Mouse (Mus musculus) spleen, postnatal 10 days (tissue): ENCODE measurements around the gene Vti1a.

ENCODE experiments used
- DNase-seq, 2 experiments: peaks; one replicate each; pipeline ENCODE4 v3.0.0; 2021 to 2022; ENCODE audit warnings: low spot score in 2 of 2

Gene Vti1a

DNA sequence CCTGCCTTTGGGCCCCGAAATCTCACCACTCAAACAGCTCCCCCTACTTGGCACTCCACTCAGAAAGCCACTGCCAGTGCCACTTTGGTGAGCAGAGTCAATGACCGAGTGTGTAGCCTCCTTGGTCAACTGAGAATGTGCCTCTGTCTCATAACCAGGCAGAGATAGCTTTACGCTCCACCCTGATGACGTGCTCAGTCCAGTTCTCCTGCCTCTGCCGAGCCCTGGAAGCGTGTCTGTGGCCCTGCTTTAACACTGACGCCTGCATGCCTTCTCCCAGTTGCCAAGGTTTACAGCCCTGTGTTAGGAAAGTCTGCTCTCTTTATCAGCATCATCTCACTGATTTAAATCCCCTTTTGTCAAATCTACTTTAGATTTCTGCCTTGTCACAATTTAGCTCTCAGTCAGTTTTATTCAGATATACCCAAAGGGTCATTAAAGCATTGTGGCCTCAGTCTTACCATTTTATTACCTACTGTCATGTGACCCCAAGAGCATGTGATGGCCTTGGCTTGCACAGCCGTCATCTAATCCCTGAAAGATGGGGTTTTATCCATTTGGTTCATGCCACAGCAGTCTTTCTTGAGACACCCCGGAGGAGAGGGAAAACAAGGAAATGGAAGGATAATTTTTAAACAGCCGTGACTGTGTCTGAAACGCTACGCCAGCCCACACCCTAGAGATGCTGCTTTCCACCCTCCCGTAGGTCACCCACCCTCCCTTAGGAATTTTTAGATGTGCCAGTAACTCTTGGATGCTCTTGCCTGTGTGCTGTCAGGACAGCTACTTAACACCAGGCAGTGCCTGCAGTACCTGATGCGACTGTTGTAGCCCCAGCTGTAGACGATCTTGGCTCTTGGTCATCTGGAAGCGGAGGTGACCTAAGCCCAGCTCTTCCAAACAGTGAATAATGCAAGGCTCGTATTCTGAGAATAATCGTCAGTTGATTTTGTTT, 269.5 kb downstream of the Vti1a start:
- DNase-seq = no peak

DNA sequence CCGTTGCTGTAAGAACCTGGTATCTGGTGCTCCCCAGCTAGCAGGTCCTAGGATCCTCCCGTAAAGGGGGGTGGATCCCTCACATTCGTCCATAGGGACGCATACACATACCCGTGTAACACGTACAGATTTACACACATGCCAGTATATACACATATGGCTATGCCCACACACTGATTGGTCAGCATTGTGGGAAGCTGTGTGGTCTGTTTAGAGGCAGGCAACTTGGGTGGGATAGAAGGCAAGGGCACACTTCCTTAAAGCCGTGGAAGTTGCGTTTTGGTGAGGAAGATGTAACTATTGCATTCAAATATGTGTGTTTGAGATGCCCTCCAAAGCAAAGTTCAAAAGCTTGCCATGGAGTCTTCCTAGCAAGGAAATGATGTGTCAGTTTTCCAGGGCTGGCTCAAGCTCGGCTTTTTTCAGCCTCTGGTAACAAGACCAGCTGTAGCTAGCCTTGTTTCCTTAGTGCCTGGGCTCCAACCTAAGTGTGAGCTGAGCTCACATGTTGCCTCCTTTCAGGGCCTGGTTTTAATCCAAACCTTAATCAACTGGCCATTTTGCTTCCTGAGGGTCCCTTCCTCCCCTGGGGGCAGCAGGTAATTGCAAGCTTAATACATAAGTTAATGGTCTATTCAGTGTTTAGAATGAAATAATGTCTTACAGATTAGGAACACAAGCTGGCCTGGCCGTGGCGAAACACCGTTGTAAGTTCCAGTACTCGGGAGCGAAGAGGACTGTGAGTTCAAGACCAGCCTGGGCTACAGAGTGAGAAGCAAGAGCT, 271.7 kb downstream of the Vti1a start:
- no peak for DNase-seq

DNA sequence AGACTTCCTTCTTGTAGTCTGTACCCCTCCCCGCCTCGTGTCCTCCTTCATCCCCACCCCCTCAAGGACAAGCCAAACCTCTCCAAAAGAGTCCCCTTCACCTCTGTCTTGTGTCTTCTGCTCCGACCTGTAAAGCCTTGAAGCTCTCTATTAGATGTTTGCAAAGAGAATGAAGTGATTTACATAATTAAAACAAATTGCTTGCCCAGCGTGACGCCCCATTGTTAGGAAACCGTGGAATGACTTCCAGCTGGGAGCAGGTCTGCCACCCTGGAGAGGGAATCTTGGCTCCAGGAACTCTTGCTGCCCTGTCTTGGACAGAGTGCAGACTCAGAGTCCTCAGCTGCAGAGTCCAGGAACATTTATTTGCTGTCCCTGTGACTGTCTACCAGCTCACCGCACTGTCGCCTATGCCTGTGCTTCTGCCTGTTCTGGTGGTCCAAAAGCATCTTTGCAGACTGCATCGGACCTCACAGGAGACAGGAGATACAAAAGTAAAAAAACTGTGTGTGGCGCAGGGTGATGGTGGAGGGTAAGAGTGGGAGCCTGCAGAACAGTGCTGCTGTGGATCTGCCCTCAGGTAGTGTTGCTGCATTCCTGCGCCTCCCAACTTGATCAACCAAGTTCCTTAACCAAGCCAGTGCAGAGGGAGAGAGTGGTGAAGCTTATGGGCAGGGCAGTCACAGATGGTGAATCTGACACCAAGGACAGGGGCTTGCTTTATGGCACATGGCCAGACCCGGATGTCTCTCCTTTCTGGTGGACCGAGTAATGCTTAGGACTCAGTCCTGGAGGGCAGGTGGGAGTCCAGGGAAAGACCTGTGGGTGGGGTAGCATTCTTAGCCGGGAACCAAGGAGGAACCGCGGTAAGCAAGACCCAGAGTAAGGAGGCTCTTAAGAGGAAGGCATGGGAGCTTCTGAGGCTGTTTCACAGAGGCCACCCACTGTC, 273.1 kb downstream of the Vti1a start:
- no peak for DNase-seq

DNA sequence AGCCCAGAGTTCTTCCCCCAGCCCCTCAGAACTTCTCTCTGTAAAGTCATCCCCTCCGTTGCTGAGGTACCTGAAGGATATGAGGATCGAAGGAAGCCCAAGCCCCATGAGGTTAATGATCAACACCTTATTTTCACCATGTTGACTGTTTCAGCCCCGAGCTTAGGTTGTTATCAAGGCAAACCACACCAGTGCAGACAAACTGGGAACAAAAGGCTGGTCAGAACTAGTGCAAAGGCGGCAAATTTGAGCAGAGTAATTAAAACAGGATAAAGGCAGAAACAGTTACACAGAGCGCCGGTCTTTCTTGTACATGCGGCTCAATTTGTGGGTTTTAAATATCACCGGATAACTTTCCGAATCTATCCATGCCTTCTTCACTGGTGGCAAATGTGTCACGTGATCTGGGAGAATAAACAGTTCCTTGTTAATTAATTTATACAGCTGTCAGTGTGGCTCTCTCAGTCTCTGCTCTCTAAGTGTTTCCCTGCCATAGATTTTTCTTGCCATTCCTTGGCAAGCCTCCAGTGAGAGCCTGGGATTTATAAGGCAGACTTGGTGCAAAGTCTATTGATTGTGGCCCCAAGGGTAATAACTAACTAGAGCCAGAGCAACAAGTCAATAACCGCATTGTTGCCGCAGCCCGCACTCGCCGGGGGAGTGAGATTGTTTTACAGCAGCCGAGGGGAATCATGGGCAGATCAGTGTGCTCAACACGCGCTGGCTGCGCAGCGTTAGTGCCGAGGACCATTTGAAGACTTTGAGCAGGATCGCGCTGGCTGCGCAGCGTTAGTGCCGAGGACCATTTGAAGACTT, 277.0 kb downstream of the Vti1a start:
- no peak for DNase-seq

- no peak for DNase-seq
Measured at GRCm38 (mm10) chr19:55593729-55594444, 277.8 kb downstream of the Vti1a start.

DNA sequence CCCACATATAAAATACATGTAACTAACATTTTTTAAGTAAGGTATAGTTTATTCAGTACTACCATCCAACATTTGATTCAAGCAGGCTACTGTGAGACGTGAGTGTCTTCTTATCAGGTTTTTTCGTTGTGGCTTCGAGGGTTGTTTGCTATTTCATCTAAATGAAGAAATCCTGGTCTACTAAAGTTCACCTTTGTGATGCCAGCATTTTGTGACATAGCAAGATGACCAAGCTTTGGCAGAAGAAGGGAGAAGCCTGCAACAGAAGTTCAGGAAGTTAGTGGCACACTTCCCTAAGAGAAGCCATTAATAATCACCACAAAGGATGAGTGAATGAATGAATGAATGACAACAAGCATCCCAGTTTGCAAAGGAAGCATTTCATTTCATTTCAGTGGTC, 278.4 kb downstream of the Vti1a start:
- DNase-seq = no peak

DNA sequence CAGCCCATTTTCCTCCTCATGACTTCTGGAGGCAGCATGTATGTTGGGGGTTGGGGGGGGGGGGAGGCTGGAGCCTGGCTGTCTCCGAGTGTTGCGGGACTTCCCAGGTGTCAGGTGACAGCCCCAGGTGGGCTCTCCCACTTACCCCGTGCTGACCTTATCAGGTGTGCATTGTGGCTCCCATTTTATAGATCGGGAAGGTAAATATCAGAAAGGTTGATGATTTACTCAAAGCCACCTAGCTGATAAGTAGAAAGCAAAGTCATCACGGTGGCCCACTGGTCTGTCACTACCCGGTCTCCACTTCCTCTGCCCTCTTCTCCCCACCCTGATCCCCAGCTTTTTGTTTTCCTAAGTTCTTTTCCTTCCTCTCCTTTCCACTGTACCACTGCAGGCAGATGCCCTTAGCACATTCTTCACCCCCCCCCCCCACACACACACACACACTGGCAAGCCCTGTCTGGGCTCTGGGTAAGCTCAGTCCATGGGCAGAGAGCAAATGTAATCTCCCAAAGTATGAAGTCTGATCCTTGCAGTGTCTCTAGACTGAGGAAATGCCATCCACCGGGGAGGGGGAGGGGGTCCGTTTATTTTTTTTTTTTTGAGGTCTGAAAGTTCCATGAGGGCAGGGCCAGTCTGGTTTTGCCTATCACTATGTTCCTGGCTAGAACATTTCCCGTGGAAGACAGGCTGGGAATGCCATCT, 280.0 kb downstream of the Vti1a start:
- DNase-seq = no peak

DNA sequence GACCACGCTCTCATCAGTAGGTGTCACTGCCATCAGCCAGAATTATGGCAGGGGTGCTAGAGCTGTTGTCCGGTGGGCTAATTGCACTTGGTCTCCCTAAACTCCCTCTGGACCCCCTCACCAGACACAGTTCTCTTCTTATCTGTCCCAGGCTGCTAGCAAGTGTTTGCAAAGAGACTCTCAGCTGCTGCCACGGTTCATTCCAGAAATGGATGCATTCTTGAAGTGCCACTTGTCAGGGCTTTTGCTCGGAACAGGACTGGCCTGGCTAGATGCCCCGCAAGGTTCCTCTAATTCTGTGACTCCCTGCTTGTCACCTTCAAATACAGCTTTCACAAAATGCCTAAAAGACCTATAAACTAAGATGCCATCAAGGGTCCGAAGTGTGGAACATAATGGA, 280.7 kb downstream of the Vti1a start:
- DNase-seq = no peak

DNA sequence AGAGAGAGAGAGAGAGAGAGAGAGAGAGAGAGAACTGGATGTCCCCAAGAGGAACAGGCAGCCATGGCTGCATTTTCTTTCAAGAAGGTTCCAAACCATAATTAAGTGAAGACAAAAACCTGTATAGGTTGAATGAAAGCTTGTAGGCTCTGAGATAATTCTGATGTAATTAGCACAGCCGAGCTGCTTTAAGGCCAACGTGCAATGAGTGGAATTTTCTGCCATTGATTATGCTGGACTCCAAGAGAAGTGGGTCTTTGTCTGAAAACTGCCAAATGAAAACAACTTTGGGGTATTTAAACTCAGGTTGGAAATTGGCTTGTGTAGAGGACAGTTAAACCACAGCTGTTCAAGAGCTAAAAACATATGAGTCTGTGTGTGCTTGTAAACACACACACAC, 281.2 kb downstream of the Vti1a start:
- DNase-seq = no peak

DNA sequence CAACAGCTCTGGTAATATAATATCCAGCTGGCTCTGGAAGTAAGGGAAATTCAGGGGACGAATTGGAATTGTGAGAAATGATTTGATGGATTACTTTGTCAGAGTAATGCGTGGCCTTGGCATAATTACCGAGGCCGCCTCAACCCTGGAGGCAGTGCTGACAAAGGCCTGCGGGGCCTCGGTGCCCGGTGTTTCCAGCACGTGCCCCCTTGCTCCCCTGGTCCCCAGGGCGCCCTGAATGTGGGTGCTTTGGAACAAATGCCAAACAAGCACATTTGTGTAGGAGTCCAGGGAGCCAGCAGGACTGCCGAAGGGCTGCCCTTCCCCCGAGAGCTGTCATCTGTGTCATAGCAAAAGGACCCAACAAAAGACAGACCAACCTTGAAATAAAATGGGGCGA, 281.9 kb downstream of the Vti1a start:
- no peak for DNase-seq

DNA sequence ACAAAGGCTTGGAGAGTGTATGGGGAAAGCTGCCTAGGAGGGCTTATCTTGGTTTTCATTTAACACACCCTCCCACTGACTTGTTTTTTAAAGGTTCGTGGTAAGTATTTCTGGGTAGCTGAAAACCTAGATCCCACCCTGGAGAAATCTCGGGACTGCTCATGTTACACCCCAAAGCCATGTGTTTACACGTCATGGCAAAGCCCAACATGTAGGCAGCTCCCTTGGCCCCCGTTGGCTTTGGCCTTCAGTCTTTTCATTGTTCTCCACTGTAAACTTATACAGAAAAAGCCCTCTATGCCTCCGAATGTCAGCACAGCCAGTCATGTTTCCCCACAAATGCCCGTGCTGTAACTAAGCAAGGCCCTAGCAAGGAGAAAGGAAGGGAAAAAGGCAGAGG, 283.0 kb downstream of the Vti1a start:
- DNase-seq = no peak

- no peak for DNase-seq
Measured at GRCm38 (mm10) chr19:55607725-55608124, 291.6 kb downstream of the Vti1a start.

DNA sequence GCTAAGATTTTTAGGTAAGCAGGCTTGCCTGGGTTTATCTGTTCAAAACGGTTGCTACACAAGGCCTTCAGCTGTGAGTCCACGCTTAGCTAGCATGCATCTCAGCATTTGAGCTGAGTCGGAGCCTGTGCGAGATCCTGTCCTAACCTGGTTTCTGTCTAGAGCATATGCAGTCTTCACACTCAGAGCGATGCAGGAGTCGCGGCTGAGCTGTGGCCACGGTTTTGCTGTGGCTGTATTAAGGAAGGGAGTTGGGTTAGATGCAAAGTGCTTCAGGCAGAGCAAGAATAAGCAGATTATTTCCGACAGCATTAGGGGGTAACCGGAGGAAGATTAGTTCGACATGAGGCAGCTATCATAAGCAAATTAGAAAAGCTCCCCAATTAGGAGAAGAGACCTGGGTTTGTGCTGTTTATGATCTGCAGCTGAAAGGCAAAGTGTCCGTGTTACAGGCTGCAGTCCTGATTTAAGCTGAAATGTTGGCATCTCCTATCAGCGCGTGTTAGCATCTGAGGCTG, 292.8 kb downstream of the Vti1a start:
- no peak for DNase-seq

- DNase-seq = no peak
Measured at GRCm38 (mm10) chr19:55609806-55610205, 293.7 kb downstream of the Vti1a start.

DNA sequence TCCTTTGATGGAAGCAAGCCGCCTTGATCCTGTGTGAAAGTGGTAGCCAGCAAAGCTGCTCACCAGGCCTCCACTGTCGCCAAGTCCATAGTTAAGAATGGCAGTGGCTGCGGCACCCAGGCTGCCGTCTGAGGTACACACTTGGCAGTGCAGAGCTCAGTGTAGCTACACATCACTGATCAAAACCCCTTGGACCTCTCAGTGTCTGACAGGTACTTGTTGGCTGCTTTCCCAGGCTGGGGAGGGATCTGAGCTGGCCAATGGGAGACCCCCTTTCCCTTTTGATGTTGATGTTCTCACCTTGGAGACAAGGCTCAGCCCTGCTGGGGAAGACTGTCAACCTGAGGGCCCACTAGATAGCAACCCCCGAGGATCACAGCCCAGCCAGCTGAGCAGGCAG, 299.6 kb downstream of the Vti1a start:
- no peak for DNase-seq

DNA sequence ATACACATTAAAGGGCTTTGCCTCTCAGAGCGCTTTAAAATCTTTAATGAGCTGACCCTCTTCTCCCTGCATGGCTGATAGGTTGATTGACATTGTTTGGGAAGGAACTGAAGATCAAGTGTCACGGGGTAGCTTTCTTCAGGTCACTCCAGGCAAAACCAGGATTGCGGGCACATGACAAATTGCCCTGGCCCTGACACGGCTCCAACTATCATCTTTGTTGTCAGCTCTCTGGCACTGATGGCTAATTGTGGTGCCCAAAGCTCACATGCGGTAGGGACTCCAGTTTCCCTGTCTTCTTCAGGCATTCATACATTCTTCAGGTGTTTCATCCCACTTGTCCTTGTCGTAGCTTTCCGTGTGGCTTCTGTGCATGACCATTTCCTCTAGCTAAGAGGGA, 300.2 kb downstream of the Vti1a start:
- no peak for DNase-seq

DNA sequence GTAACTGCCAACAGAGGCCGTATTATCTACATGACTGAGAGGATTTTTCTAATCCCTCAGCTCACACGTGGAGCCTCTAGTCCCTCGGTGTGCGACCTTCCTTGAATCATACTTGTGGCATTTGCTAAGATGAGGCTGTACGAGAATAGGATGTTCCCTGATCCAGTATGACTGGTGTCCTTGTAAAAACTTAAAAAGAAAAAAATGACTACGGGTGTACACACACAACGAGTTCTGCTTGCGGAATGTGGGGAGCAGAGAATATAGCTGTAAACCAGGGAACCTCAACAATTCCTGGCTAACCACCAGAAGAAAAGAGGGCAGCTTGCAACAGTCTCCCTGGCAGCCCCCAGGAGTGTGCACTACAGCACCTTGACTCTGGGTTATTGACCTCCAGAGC, 300.8 kb downstream of the Vti1a start:
- no peak for DNase-seq

DNA sequence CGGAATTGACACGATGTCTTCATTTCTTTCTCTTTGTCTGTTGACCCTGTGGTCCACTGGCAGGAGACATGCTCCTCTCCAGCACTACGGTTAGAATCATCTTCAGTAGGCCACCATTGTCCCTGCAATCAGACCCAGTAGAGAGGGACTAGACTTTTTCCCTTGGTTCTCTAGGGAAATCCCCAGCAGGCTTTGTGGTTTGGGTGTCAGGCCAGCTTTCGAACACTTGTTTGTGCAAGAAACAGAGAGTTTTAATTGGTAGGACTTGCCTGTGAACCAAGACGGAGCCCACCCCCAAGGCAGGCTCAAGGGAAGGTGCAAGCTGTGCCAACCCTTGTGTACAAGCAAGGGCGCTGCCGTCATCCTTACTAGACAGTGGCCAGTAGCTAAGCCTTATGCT, 302.5 kb downstream of the Vti1a start:
- DNase-seq = no peak

DNA sequence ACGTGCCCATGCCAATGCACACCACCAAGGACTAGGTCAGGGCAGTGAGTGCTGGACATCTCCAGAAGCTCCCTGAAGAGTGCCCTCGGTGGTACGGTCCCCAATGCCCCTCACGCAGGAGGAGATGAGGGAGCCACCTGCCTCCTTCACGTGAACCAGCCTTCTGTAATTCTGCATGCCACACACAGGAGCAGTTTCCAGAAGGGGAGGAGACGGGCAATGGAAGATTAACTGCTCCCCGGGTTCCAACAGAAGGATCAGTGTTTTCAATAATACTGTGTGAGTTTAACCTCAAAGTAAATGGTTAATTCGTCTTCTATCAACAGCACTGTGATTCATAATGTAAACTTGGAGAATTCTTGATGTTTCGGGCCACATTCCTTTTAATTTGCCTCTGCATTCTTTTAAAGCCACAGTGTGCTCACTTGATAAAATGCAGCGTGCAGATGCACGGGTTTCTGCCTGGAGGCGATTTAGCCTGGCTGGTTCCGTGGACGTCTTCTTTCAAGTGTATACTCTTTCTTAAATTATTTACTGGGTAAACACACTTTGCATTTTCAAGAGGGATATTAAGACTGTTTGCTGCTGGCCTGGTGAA, 304.4 kb downstream of the Vti1a start:
- no peak for DNase-seq
